Mouse (Mus musculus) forebrain, postnatal 0 days (tissue): ENCODE data around the gene Fam168a. TPM values are rescaled to one million over a fixed set of nuclear protein-coding genes. Genes with fewer than 3 reads are reported as not detected.
"Not testable (repeated sequence)": the region's sequence is repeated elsewhere in the genome, so short reads cannot be mapped to it uniquely, and the experiment has no call there.

Experiments
- ATAC-seq: fragments of 200-750 bp; cut with Nextera tagmentation; 2 replicates; pipeline ENCODE4 v1.8.0; 2017; ENCODE audit warnings: mild to moderate bottlenecking, moderate library complexity
- DNase-seq: peaks from one replicate; pipeline ENCODE4 v3.0.0-alpha.2; 2015
- H3K27ac ChIP-seq: fragments of 300-500 bp; sonication (generic); 2 replicates; pipeline ENCODE4 v1.5.1; 2014; ENCODE audit warnings: low read depth, mild to moderate bottlenecking, antibody characterized with exemption, low read length, moderate library complexity, mixed read lengths
- H3K27me3 ChIP-seq: fragments of 300-500 bp; sonication (generic); 2 replicates; pipeline ENCODE4 v1.6.1; 2014; ENCODE audit warnings: mild to moderate bottlenecking, low read length, mixed read lengths; ENCODE audit not compliant: insufficient read depth
- H3K36me3 ChIP-seq: fragments of 300-500 bp; sonication (generic); 2 replicates; pipeline ENCODE4 v1.6.1; 2014; ENCODE audit warnings: mild to moderate bottlenecking, moderate library complexity; ENCODE audit not compliant: insufficient read depth
- H3K4me1 ChIP-seq: fragments of 300-500 bp; sonication (generic); 2 replicates; pipeline ENCODE4 v1.6.1; 2014; ENCODE audit warnings: antibody characterized with exemption; ENCODE audit not compliant: insufficient read depth
- H3K4me2 ChIP-seq: fragments of 300-500 bp; sonication (generic); 2 replicates; pipeline ENCODE4 v1.6.1; 2014; ENCODE audit warnings: low read depth, mild to moderate bottlenecking, moderate library complexity
- H3K4me3 ChIP-seq: fragments of 300-500 bp; sonication (generic); 2 replicates; pipeline ENCODE4 v1.5.1; 2014; ENCODE audit warnings: low read depth, low read length, mixed read lengths
- H3K9ac ChIP-seq: fragments of 300-500 bp; sonication (generic); 2 replicates; pipeline ENCODE4 v1.6.1; 2014; ENCODE audit warnings: mild to moderate bottlenecking
- H3K9me3 ChIP-seq: fragments of 300-500 bp; sonication (generic); 2 replicates; pipeline ENCODE4 v1.6.1; 2016; ENCODE audit warnings: low read length
- CTCF ChIP-seq: sonication (generic); IDR thresholded peaks from 2 replicates; pipeline ENCODE4 v1.5.1; 2016; ENCODE audit warnings: antibody characterized with exemption, control low read depth, low read depth
- WGBS: fragments of 180-500 bp; shearing (Covaris S2); extraction: QIAGEN DNeasy Blood & Tissue Kit; methylation state at CpG from one replicate; pipeline ENCODE4 v1.1.7; 2014; 5-methylcytosine and 5-hydroxymethylcytosine counted together
- polyA plus RNA-seq: library from polyadenylated mRNA; unstranded; fragments of >200 nt; fragmentation: Nextera tagmentation; extraction: Ambion mirVana; gene quantifications from 2 replicates; pipeline ENCODE4 v1.2.1, GENCODE M21; 2015
- total RNA-seq: library from RNA; depleted of rRNA; stranded (reverse); fragments of >200 nt; gene quantifications from 2 replicates; pipeline ENCODE4 v1.2.3, GENCODE M21; 2014

Fam168a gene
- total and polyA plus RNA-seq, 2 experiments from 2014 or later, result 91.7 to 116 TPM

DNA sequence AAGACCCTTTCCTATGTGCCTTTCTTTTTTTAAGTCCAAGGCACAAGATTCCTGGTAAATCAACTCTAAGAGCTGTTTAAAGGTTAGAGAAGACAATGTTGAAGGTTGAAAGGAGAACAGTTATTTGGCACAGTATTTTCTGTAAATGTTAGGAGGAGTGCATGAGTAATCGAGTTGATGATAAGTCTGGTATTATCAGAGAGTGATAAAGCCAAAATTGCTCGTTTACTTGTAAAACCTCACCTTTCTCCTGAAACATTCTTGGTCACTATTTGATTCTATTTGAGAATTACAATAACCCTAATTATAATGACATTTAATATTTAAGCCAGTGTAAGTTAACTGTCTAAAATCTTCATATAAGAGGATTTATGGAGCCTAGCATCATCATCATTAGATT lies 23.3 kb downstream of the Fam168a start:
- Histone ChIP-seq H3K9ac (no peak overlapping the region), H3K4me2 (no peak overlapping the region), H3K27ac (no peak overlapping the region), H3K4me3 (no peak overlapping the region), H3K36me3 (no peaks in the 10 kb centered on the region), H3K27me3 (no peaks in the 10 kb centered on the region), H3K9me3 (no peaks in the 10 kb centered on the region), H3K4me1 (0 out of 2 replicates have a peak, but pooled peaks cover 7% of the 10 kb centered on the region)
- no peak for ATAC-seq
- no peak for DNase-seq
- 85% methylated on average over 2 of the region's 2 CpGs for WGBS
- TF ChIP-seq CTCF, result no peak

GRCm38 (mm10) chr7:100732341-100733050 lies 26.1 kb downstream of the Fam168a start:
- no peak overlapping the region for H3K27ac ChIP-seq
- DNase-seq, result no peak
- 53% methylated on average over 6 of the region's 6 CpGs for WGBS
- ATAC-seq, result no peak
- H3K36me3 ChIP-seq, result no peaks in the 10 kb centered on the region
- H3K27me3 ChIP-seq, result no peaks in the 10 kb centered on the region
- no peaks in the 10 kb centered on the region for H3K9me3 ChIP-seq
- TF ChIP-seq CTCF, result no peak
- H3K4me1 ChIP-seq, result 0 out of 2 replicates have a peak, but pooled peaks cover 7% of the 10 kb centered on the region
- no peak overlapping the region for H3K4me2 ChIP-seq
- H3K9ac ChIP-seq, result no peak overlapping the region
- no peak overlapping the region for H3K4me3 ChIP-seq

- 0 out of 2 replicates have a peak, but pooled peaks cover 7% of the 10 kb centered on the region for H3K4me1 ChIP-seq
- peak; percentile 31 for DNase-seq
- 0 out of 2 replicates have a peak overlapping the region, but pooled peaks have one; percentile 13 for H3K4me2 ChIP-seq
- H3K36me3 ChIP-seq, result no peaks in the 10 kb centered on the region
- H3K4me3 ChIP-seq, result no peak overlapping the region
- whole genome bisulfite sequencing, result 44% methylated on average over 7 of the region's 7 CpGs
- no peak for TF ChIP-seq CTCF
- no peaks in the 10 kb centered on the region for H3K9me3 ChIP-seq
- H3K27me3 ChIP-seq, result no peaks in the 10 kb centered on the region
- ATAC-seq, result no peak
- no peak overlapping the region for H3K9ac ChIP-seq
- H3K27ac ChIP-seq, result peak overlapping the region; percentile 29; the same call in 1 of the 2 replicates
These were observed 26.8 kb downstream of the Fam168a start for GRCm38 (mm10) chr7:100733051-100733813.

DNA sequence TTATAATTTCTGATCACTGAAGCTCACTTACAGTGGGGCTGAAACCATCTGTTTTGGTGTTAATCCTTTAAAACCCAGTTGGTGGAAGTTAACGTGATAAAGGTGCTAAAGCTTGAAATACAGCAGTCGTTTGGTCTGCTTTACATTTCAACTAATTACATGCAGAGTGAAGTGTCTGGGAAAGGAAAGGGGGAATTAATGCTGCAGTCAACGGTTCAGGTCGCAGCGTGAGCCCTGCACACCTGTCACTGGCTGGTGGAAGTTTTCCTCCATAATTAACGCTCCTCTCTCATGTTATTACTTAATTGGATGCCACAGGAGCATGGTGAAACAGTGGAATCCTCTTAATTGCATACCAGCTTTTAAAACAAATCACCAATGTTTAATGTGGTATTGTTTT lies 27.8 kb downstream of the Fam168a start:
- Histone ChIP-seq H3K36me3 (no peaks in the 10 kb centered on the region), H3K4me2 (no peak overlapping the region), H3K4me3 (no peak overlapping the region), H3K9me3 (no peaks in the 10 kb centered on the region), H3K9ac (no peak overlapping the region), H3K27ac (peak overlapping the region; percentile 16; the same call in 1 of the 2 replicates), H3K4me1 (0 out of 2 replicates have a peak, but pooled peaks cover 7% of the 10 kb centered on the region), H3K27me3 (no peaks in the 10 kb centered on the region)
- no peak for TF ChIP-seq CTCF
- 15% methylated on average over 6 of the region's 6 CpGs for WGBS
- DNase-seq, result no peak
- ATAC-seq, result no peak

GRCm38 (mm10) chr7:100734905-100735304 lies 28.5 kb downstream of the Fam168a start:
- H3K4me2 ChIP-seq, H3K9me3 ChIP-seq, H3K27me3 ChIP-seq, ATAC-seq, H3K9ac ChIP-seq, H3K36me3 ChIP-seq, H3K4me1 ChIP-seq, H3K4me3 ChIP-seq, DNase-seq: not testable (repeated sequence)
- WGBS, result 69% methylated on average over 2 of the region's 2 CpGs
- H3K27ac ChIP-seq, result 0 out of 2 replicates have a peak overlapping the region, but pooled peaks have one; percentile 9

DNA sequence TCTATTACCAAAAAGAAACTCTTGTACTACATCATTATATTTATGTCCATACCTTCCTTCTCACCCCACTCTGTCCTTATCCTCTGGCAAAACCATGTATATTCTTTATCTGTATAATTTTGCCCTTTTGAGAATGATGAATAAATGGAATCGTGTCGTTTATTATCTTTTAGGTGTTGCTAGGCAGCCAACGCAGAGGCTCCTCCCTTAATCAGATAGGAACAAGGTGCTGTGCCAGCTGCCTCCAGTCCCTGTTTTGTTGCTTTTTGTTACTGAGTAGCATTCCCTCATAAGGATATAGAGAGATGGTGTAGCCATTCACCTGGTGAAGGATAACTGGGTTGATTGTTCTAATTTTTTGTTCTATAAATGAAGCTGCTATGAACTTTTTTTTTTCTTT lies 29.7 kb downstream of the Fam168a start:
- Histone ChIP-seq H3K27me3 (no peaks in the 10 kb centered on the region), H3K9me3 (no peaks in the 10 kb centered on the region), H3K36me3 (no peaks in the 10 kb centered on the region), H3K27ac (no peak overlapping the region), H3K4me3 (no peak overlapping the region), H3K4me1 (0 out of 2 replicates have a peak, but pooled peaks cover 7% of the 10 kb centered on the region), H3K4me2 (no peak overlapping the region), H3K9ac (no peak overlapping the region)
- TF ChIP-seq CTCF, result no peak
- ATAC-seq, result no peak
- no peak for DNase-seq
- 77% methylated on average over 3 of the region's 3 CpGs for WGBS

DNA sequence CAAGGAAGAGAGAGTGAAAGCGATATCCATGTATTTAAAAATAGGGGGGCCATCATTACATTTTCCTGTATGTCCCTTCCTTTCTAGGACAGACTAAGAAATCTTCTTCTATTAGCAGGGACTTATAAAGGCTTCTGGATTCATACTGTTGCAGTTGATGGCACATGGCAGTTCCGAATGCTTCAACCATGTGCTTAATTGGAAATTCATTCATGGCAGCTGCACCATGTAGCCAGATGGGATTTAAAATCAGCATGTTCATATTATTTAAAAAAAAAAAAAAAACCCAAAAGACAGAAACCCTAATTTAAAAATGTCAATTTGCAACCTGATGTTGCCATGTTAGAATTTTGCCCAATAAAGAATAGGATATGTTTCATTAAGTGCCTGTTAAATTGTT lies 37.9 kb downstream of the Fam168a start:
- TF ChIP-seq CTCF, result no peak
- 0 out of 2 replicates have a peak overlapping the region, but pooled peaks have one; percentile 15 for H3K27ac ChIP-seq
- H3K4me3 ChIP-seq, result no peak overlapping the region
- DNase-seq, result peak; percentile 50
- H3K36me3 ChIP-seq, result no peaks in the 10 kb centered on the region
- H3K4me2 ChIP-seq, result no peak overlapping the region
- no peaks in the 10 kb centered on the region for H3K9me3 ChIP-seq
- peaks cover 4% of the 10 kb centered on the region; the same call in 1 of the 2 replicates for H3K4me1 ChIP-seq
- 56% methylated on average over 2 of the region's 2 CpGs for WGBS
- no peaks in the 10 kb centered on the region for H3K27me3 ChIP-seq
- H3K9ac ChIP-seq, result no peak overlapping the region
- ATAC-seq, result no peak
